Mouse (Mus musculus) kidney, embryonic 16.5 days (tissue): ENCODE data around the gene Noct. TPM values are rescaled to one million over a fixed set of nuclear protein-coding genes. Genes with fewer than 3 reads are reported as not detected.
"Not testable (repeated sequence)": the region's sequence is repeated elsewhere in the genome, so short reads cannot be mapped to it uniquely, and the experiment has no call there.

Experiments used
- ATAC-seq: fragments of 200-750 bp; cut with Nextera tagmentation; 2 replicates; pipeline ENCODE4 v1.8.0; 2017; ENCODE audit warnings: moderate TSS enrichment; ENCODE audit not compliant: low FRiP score, low TSS enrichment
- H3K27ac ChIP-seq: fragments of 300-500 bp; sonication (generic); 2 replicates; pipeline ENCODE4 v1.5.1; 2014; ENCODE audit warnings: low read length
- H3K27me3 ChIP-seq: fragments of 300-500 bp; sonication (generic); 2 replicates; pipeline ENCODE4 v1.6.1; 2014; ENCODE audit warnings: low read length, control low read depth, mixed read lengths; ENCODE audit not compliant: insufficient read depth
- H3K36me3 ChIP-seq: fragments of 300-500 bp; sonication (generic); 2 replicates; pipeline ENCODE4 v1.6.1; 2014; ENCODE audit warnings: low read length, control low read depth, mixed read lengths; ENCODE audit not compliant: insufficient read depth
- H3K4me1 ChIP-seq: fragments of 300-500 bp; sonication (generic); 2 replicates; pipeline ENCODE4 v1.6.1; 2014; ENCODE audit warnings: low read length, control low read depth, mixed read lengths; ENCODE audit not compliant: insufficient read depth
- H3K4me2 ChIP-seq: fragments of 300-500 bp; sonication (generic); replicated peaks from 2 replicates; pipeline ENCODE4 v1.6.1; 2014; ENCODE audit warnings: low read depth, low read length
- H3K4me3 ChIP-seq: fragments of 300-500 bp; sonication (generic); 2 replicates; pipeline ENCODE4 v1.5.1; 2014; ENCODE audit warnings: mild to moderate bottlenecking, low read length
- H3K9ac ChIP-seq: fragments of 300-500 bp; sonication (generic); replicated peaks from 2 replicates; pipeline ENCODE4 v1.6.1; 2014; ENCODE audit warnings: low read length
- H3K9me3 ChIP-seq: fragments of 300-500 bp; sonication (generic); 2 replicates; pipeline ENCODE4 v1.6.1; 2016; ENCODE audit warnings: low read length, control low read depth
- WGBS: fragments of 180-500 bp; shearing (Covaris S2); extraction: QIAGEN DNeasy Blood & Tissue Kit; methylation state at CpG from one replicate; pipeline ENCODE4 v1.1.7; 2014; 5-methylcytosine and 5-hydroxymethylcytosine counted together
- polyA plus RNA-seq: library from polyadenylated mRNA; unstranded; fragments of >200 nt; fragmentation: Nextera tagmentation; extraction: Ambion mirVana; gene quantifications from 2 replicates; pipeline ENCODE4 v1.2.1, GENCODE M21; 2015

The Noct gene
- polyA plus RNA-seq, 1 experiment from 2014 or later = 7.2 TPM

GRCm38 (mm10) chr3:51216351-51216750 lies 7.9 kb upstream of the Noct start:
- not testable (repeated sequence) for H3K9me3 ChIP-seq, H3K27me3 ChIP-seq, H3K4me2 ChIP-seq, H3K4me1 ChIP-seq, H3K27ac ChIP-seq, H3K9ac ChIP-seq, ATAC-seq, H3K4me3 ChIP-seq, H3K36me3 ChIP-seq
- WGBS = 82% methylated on average over 5 of the region's 10 CpGs

- H3K27ac ChIP-seq, H3K4me2 ChIP-seq, H3K36me3 ChIP-seq, H3K27me3 ChIP-seq, H3K9ac ChIP-seq, H3K9me3 ChIP-seq, H3K4me3 ChIP-seq, ATAC-seq: not testable (repeated sequence)
- WGBS = 92% methylated on average over 6 of the region's 6 CpGs
- H3K4me1 ChIP-seq = peaks cover 14% of the 10 kb centered on the region
Observed at GRCm38 (mm10) chr3:51218385-51218784, 5.9 kb upstream of the Noct start.

GRCm38 (mm10) chr3:51219213-51219612 lies 5.0 kb upstream of the Noct start:
- no peak overlapping the region for H3K9ac ChIP-seq
- no peak overlapping the region for H3K27ac ChIP-seq
- no peak overlapping the region for H3K4me2 ChIP-seq
- no peak overlapping the region for H3K4me3 ChIP-seq
- no peak for ATAC-seq
- no peaks in the 10 kb centered on the region for H3K36me3 ChIP-seq
- H3K27me3 ChIP-seq = no peaks in the 10 kb centered on the region
- WGBS = 95% methylated on average over 5 of the region's 5 CpGs
- H3K4me1 ChIP-seq = peaks cover 20% of the 10 kb centered on the region
- no peaks in the 10 kb centered on the region for H3K9me3 ChIP-seq

GRCm38 (mm10) chr3:51220846-51221245 lies 3.4 kb upstream of the Noct start:
- Histone ChIP-seq H3K9ac (no peak overlapping the region), H3K4me1 (peaks cover 25% of the 10 kb centered on the region), H3K4me2 (no peak overlapping the region), H3K27ac (no peak overlapping the region), H3K9me3 (no peaks in the 10 kb centered on the region), H3K36me3 (no peaks in the 10 kb centered on the region), H3K27me3 (no peaks in the 10 kb centered on the region), H3K4me3 (no peak overlapping the region)
- no peak for ATAC-seq
- whole genome bisulfite sequencing = 54% methylated on average over 4 of the region's 4 CpGs

- ATAC-seq = no peak
- no peak overlapping the region for H3K27ac ChIP-seq
- no peaks in the 10 kb centered on the region for H3K36me3 ChIP-seq
- H3K27me3 ChIP-seq = no peaks in the 10 kb centered on the region
- H3K4me2 ChIP-seq = no peak overlapping the region
- no peak overlapping the region for H3K4me3 ChIP-seq
- H3K9me3 ChIP-seq = no peaks in the 10 kb centered on the region
- no peak overlapping the region for H3K9ac ChIP-seq
- H3K4me1 ChIP-seq = peaks cover 32% of the 10 kb centered on the region
- WGBS = 42% methylated on average over 8 of the region's 8 CpGs
Observed at GRCm38 (mm10) chr3:51221847-51222246, 2.4 kb upstream of the Noct start.

- H3K27ac ChIP-seq = no peak overlapping the region
- H3K4me1 ChIP-seq = peaks cover 33% of the 10 kb centered on the region
- H3K4me2 ChIP-seq = no peak overlapping the region
- no peak overlapping the region for H3K4me3 ChIP-seq
- no peak for ATAC-seq
- no peaks in the 10 kb centered on the region for H3K9me3 ChIP-seq
- no peaks in the 10 kb centered on the region for H3K27me3 ChIP-seq
- H3K9ac ChIP-seq = no peak overlapping the region
- WGBS = 80% methylated on average over 6 of the region's 6 CpGs
- H3K36me3 ChIP-seq = no peaks in the 10 kb centered on the region
Observed at GRCm38 (mm10) chr3:51222302-51222701, 1.9 kb upstream of the Noct start.

GRCm38 (mm10) chr3:51222834-51223460 lies 1.3 kb upstream of the Noct start:
- ATAC-seq = no peak
- Histone ChIP-seq H3K27me3 (no peaks in the 10 kb centered on the region), H3K27ac (peak overlapping the region; percentile 96; the same call in 1 of the 2 replicates), H3K9ac (no peak overlapping the region), H3K4me2 (no peak overlapping the region; the same call in 1 of the 2 replicates), H3K36me3 (no peaks in the 10 kb centered on the region), H3K9me3 (no peaks in the 10 kb centered on the region), H3K4me3 (no peak overlapping the region), H3K4me1 (peaks cover 33% of the 10 kb centered on the region)
- WGBS = 36% methylated on average over 10 of the region's 10 CpGs

- no peak for ATAC-seq
- H3K4me3 ChIP-seq = peak overlapping the region; percentile 86
- H3K27me3 ChIP-seq = no peaks in the 10 kb centered on the region
- peak overlapping the region; percentile 83 for H3K4me2 ChIP-seq
- H3K9me3 ChIP-seq = no peaks in the 10 kb centered on the region
- no peaks in the 10 kb centered on the region for H3K36me3 ChIP-seq
- 17% methylated on average over 5 of the region's 5 CpGs for WGBS
- no peak overlapping the region for H3K9ac ChIP-seq
- H3K4me1 ChIP-seq = peaks cover 33% of the 10 kb centered on the region
- H3K27ac ChIP-seq = peak overlapping the region; percentile 96; the same call in 1 of the 2 replicates
Observed at GRCm38 (mm10) chr3:51223556-51223955, 691 bp upstream of the Noct start.

- under 1% methylated on average over 39 of the region's 39 CpGs for WGBS
- ATAC-seq = no peak
Observed at GRCm38 (mm10) chr3:51225226-51225750, 1.0 kb downstream of the Noct start.

GRCm38 (mm10) chr3:51225979-51226378 lies 1.7 kb downstream of the Noct start:
- H3K4me3 ChIP-seq = no peak overlapping the region; the same call in 1 of the 2 replicates
- no peak overlapping the region for H3K27ac ChIP-seq
- peak overlapping the region; percentile 83 for H3K4me2 ChIP-seq
- no peaks in the 10 kb centered on the region for H3K27me3 ChIP-seq
- peaks cover 33% of the 10 kb centered on the region for H3K4me1 ChIP-seq
- ATAC-seq = no peak
- 96% methylated on average over 10 of the region's 10 CpGs for WGBS
- H3K36me3 ChIP-seq = no peaks in the 10 kb centered on the region
- no peak overlapping the region for H3K9ac ChIP-seq
- no peaks in the 10 kb centered on the region for H3K9me3 ChIP-seq

More at GRCm38 (mm10) chr3:51225226-51225750, 1.0 kb downstream of the Noct start:
- Histone ChIP-seq H3K4me3 (peak overlapping the region; percentile 86), H3K4me1 (peaks cover 33% of the 10 kb centered on the region), H3K9me3 (no peaks in the 10 kb centered on the region), H3K4me2 (peak overlapping the region; percentile 83), H3K27ac (peak overlapping the region; percentile 96), H3K9ac (peak overlapping the region; percentile 91), H3K36me3 (no peaks in the 10 kb centered on the region), H3K27me3 (no peaks in the 10 kb centered on the region)
